Mouse (Mus musculus): ENCODE data around the gene Rxfp3. TPM values are rescaled to one million over a fixed set of nuclear protein-coding genes. Genes with fewer than 3 reads are reported as not detected.
"Not testable (repeated sequence)": the region's sequence is repeated elsewhere in the genome, so short reads cannot be mapped to it uniquely, and the experiment has no call there.

The Rxfp3 gene
- total RNA-seq, 1 experiment from 2014 or later: not detected

DNA sequence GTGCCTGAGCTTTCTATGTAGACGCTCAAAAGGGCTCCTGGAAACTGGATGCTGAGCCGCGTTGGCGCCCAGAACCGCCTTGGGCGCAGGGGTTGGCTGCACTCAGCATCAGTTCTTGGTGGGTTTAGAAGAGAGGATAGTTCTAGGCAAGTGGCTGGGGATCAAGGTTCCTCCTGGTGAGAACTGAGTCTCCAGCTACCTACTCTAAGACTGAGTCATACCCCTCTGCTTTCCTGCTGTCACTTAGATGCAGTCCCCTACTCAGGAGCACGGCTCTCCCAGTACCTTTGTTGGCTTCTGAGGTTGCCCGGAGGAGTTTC is 455 bp downstream of the Rxfp3 start:
- ATAC-seq (replicated peaks; ENCODE audit: insufficient number of reproducible peaks, low FRiP score, low TSS enrichment, poor library complexity, severe bottlenecking): no peak

DNA sequence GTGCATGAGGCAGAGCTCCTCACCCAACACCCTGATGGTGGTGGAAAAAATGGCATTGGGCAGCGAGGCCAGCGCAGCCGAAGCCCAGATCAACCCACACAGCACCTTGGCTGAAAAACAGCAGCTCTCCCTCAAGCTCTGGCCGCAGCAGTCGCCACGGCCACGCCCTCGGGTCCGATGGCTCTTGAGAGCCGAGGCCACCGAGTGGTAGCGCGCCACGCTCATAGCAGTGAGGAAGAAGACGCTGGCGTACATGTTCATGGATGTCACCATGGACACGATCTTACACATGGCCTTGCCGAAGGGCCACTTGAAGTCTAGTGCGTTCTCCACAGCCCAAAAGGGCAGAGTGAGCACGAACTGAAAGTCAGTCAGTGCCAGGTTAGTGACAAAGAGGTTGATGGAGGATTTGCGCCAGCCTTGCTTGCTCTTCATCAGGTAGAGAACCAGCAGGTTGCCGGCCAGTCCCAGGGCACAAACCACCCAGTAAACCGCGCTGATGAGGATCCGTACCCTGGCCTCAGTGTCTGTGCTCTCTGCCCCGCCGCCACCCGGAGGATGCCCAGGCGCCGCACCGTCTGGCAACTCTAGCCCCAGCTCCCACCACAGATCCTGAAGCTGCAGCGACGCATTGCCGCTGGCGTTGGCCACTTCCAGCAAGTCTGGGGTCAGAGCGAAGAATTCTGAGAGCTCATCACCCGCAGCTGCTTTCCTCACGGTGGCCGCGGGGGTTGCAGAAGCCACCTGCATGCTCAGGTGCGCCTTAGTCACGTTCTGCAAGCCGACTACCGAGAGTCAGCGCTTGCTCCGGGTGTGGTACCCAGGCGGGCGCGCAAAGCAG is 1.0 kb downstream of the Rxfp3 start:
- ATAC-seq (replicated peaks; ENCODE audit: insufficient number of reproducible peaks, low FRiP score, low TSS enrichment, poor library complexity, severe bottlenecking): no peak

DNA sequence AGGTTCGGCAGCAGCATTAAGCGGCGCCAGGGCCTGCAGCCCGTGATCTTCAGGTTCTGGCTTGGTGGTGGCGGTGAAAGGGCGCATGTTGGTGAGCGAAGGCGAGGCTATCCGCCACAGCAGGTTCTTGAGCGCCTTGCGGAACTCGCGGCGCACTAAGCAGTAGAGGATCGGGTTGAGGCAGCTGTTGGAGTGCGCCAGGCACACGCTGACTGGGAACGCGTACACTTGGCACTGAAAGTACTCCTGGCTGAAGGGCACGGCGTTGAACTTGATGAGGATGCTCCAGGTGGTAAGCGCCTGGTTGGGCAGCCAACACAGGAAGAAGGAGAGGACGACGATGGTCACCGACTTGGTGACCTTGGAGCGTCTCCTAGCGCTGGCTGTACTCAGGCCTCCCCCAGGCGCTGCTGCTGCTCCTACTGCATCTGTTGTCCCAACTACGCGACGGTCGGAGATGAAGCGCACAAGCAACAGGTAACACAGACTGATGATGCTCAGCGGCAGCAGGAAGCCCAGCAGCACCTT is 1.8 kb downstream of the Rxfp3 start:
- ATAC-seq (replicated peaks; ENCODE audit: insufficient number of reproducible peaks, low FRiP score, low TSS enrichment, poor library complexity, severe bottlenecking): no peak

DNA sequence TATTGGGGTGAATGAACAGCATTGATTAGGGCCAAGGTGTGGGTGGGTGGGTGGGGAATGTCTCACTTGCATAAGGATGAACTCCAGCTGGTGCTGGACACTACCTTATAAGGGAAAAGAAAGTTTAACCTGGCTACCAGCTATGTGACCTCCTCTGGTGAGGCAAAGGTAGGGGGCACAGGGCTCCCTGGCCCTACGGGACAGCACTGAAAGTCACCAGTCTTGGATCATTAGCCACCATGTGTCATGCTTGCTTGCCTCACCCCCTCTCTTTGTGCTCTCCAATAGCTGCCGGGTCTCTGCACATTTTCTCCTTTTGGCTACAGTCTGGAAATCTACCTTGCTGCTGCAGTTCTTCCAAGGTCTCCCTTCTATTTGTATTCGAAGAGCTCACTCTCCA is 7.6 kb downstream of the Rxfp3 start:
- ATAC-seq (replicated peaks; ENCODE audit: insufficient number of reproducible peaks, low FRiP score, low TSS enrichment, poor library complexity, severe bottlenecking): no peak

DNA sequence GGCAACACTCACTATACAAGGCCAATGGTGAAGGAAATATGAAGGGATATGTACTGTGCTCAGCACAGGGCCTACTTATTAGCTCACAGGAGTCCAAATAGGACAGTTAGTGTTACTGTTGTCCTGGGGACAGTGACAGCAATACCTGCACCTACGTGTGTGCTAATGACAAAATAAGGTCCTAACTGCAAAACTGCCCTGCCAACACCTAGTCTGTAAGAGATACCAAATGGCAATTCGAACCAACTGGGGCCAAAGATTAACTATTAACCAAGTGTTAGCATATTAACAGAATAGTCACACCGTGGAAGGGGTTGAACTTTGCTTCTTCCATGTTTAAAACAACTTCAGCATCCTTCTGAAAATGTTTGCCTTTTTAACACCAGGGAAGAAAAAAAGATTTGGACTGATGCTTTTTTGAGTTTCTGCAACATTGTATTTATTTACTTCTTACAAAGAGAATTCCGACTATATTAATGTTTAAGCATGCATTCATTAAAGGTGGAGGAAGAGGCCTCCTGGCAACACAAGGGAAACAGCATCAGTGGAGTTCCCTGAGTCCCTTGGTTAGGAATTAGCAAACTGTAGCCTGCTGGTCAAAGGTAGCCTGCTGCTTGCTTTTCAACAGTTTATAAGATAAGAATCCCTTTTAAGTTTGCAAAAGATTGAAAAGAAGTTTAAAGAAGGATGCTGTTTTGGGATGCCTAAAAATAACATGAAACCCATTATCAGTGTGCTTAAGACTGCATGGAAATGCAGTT is 10.8 kb downstream of the Rxfp3 start:
- ATAC-seq (replicated peaks; ENCODE audit: insufficient number of reproducible peaks, low FRiP score, low TSS enrichment, poor library complexity, severe bottlenecking): no peak

DNA sequence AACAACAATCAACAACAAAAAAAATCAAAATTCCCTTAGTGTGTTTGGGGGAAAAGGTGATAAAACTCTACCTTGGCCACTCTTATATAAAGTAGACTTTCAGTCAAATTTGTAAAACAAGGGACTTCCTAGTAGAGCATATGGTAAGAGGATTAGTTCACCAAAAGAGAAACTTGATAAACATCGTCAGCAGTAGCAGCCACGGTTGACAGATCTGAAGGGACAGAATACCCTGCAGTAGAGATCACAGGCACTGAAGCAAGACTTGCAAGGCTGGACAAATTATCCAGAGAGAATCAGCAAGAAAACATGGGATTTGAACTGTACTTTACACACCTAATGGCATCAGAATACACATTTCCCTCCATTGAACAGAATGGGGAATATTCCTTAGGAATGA is 22.9 kb downstream of the Rxfp3 start:
- ATAC-seq (replicated peaks; ENCODE audit: insufficient number of reproducible peaks, low FRiP score, low TSS enrichment, poor library complexity, severe bottlenecking): no peak

DNA sequence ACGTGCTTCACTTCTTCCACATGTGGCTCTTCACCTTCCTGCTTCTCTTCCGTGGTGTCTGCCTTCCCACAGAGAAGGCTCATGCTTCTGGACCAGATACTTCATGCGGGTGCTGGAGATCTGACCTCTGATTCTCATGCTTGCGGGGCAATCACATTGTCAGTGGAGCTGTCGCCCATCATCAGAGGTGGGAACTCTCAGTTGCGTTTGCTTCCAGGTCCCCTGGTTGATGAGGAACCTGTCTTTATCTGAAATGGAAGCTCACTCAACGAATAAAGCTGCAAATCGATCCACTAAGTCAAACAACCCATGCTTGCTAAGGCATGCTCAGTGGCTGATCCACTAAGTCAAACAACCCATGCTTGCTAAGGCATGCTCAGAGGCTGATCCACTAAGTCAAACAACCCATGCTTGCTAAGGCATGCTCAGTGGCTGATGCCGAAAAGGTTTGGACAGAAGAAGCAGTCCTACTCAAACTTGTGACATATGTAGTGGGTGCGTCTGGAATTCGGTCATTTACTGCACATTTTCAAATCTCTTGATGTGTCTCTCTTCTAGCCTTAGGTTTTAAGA is 26.7 kb downstream of the Rxfp3 start:
- ATAC-seq (replicated peaks; ENCODE audit: insufficient number of reproducible peaks, low FRiP score, low TSS enrichment, poor library complexity, severe bottlenecking): no peak

DNA sequence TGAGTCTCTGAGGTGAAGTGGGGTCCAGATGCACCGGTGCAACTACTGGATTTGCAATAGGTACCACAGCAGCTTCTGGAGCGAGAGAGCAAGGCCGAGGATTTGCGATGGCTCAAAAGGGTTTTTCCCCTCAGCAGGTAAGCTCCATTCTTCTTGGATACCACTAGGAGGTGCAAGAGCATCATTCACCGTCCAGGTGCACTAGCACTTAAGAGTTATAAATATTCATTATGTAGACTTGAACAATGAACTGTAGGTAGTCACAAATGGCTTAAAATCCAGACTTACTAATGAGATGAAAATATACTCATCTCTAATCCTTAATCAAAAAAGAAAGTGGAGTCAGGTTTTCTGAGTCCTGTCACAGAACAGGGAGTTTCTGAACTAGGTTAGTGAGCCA is 29.0 kb downstream of the Rxfp3 start:
- no peak for ATAC-seq (replicated peaks; ENCODE audit: insufficient number of reproducible peaks, low FRiP score, low TSS enrichment, poor library complexity, severe bottlenecking)

DNA sequence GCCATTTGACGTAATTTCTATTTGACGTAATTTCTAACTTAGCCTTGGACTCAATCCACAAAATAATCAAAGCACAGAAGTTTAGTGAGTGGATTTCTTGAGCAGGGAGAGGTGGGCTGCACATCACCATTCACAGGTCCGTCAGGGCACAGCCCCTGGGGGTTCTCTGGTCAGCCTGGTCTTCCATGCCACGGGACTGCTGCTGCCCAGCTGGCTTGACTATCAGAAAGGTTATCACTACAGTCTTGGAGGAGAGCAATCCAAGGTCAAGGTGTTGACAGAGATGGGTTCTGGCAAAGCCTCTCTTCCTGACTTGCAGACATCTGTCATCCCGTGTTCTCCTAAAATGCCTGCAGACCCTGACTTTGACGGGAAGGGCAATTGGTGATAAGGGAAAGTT is 33.1 kb downstream of the Rxfp3 start:
- ATAC-seq (replicated peaks; ENCODE audit: insufficient number of reproducible peaks, low FRiP score, low TSS enrichment, poor library complexity, severe bottlenecking): no peak

DNA sequence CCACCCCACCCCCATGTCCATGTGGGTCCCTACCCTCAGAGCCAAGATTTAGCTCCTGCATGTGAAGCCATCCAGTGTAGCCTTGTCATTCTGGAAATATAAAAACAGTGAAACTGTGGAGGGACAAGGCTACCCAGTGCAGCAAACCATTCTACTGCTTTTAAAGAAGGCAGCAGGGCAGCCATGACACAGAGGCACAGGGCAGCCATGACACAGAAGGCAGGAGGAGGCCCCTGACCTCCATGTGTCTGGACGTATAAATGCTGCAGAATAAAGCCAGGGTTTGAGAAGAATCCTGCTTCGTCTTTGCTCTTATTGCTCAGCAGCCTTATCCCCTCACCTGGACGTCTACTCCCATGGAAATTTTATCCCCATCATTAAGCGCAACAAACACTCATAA is 34.0 kb downstream of the Rxfp3 start:
- ATAC-seq (replicated peaks; ENCODE audit: insufficient number of reproducible peaks, low FRiP score, low TSS enrichment, poor library complexity, severe bottlenecking): no peak

DNA sequence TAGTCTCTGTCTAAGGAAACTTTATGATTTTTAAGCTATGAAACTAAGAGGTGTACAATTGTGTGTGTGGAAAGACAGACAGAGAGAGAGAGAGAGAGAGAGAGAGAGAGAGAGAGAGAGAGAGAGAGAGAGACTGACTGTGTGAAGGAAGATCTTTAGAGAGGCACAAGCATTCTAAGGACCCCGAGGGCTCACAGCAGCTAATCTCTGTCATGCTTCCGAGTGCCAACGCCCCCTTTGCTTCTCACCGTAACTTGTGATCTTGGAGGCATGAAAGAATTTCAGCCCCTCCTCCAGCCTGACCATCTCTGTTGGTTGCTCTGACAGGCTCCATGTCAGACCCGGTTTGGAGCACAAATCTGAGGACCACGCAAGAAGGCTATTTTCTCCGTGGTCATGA is 37.4 kb downstream of the Rxfp3 start, which contains the start of gene Slc45a2:
TSS of gene Slc45a2 (plus strand) at position 301 of the 400 bp plus-strand sequence.
- no peak for ATAC-seq (replicated peaks; ENCODE audit: insufficient number of reproducible peaks, low FRiP score, low TSS enrichment, poor library complexity, severe bottlenecking)

DNA sequence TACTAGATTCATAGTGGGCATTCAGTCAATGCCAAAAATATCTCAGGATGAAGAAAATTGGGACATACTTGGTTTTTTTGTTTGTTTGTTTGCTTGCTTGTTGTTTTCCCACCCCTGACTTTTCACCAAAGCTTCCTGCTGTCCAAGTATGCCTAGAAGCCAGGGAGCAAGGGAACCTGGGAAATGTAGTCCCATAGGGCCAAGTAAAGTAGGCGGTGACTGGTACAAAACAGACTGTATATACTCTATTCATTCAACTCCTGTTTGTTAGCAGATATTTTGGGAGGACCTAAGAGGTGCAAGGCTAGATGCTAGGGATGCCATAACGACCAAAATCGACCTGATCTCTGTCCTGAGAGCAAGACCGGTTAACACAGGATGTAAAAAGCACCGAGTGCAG is 38.0 kb downstream of the Rxfp3 start:
- no peak for ATAC-seq (replicated peaks; ENCODE audit: insufficient number of reproducible peaks, low FRiP score, low TSS enrichment, poor library complexity, severe bottlenecking)

DNA sequence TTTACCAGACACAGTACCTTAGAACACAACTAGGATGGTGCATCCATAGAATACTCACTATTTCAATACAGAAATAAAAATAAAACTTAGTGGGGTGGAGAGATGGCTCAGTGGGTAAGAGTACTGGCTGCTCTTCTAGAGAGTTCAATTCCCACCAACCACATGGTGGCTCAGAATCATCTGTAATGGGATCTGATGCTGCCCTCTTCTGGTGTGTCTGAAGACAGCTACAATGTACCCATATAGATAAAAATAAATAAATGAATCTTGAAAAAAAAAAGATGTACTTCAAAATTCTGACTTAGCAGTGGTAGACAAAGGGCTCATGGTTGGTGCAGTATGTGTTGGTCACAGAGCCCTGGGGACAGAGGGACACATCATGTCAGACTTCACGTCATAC is 46.2 kb downstream of the Rxfp3 start:
- ATAC-seq (replicated peaks; ENCODE audit: insufficient number of reproducible peaks, low FRiP score, low TSS enrichment, poor library complexity, severe bottlenecking): no peak

DNA sequence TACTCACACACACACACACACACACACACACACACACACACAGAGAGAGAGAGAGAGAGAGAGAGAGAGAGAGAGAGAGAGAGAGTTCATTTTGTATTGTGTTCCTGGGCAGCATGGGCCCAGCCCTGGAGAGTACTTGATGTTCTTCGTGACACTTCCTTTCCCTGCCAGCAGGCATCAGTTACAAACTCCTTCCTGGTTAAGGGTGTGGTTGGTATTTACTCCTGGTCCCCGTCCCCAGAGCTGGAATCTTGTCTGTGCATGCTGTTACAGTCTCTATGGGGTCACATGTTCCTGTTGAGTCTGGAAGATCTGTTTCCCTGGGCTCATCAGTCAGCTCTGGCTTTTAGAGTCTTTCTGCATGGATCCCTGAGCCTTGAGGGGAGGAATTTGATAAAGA is 47.4 kb downstream of the Rxfp3 start:
- ATAC-seq (replicated peaks; ENCODE audit: insufficient number of reproducible peaks, low FRiP score, low TSS enrichment, poor library complexity, severe bottlenecking): no peak

DNA sequence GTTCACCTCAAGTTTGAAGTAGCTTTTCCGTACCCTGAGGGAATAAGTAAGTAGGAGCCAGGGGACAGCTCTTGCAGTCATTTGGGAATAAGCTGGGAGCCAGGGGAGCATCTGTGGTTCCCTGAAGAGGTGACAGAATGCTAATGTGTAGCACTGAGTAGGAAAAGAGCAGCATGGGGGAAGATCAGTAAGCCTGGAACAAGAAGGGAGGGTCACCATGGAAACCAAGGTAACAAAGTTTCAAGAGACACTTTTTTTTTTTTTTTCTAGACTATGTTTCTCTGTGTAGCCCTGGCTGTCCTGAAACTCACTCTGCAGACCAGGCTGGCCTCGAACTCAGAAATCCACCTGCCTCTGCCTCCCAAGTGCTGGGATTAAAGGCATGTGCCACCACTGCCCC is 51.3 kb downstream of the Rxfp3 start:
- not testable (repeated sequence) for ATAC-seq (replicated peaks; ENCODE audit: insufficient number of reproducible peaks, low FRiP score, low TSS enrichment, poor library complexity, severe bottlenecking)

DNA sequence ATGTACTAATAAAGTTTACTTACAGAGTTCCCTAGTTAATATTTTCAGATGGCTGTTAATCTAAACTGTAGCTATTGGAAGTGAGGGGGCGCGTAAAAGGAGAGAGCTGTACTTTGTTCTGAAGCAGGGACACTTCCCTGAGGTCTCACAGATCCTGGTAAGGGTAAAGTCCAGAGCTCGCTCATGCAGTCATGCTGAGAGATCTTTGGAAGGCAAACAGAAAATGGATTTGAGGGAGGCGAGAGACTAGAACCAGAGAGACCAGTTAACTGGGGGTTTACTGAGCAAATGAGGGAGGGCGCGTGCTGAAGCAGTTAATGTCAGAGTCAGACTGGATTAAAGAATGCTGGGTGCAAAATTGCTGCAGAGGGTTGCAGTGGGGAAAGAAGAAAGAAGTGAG is 52.0 kb downstream of the Rxfp3 start:
- no peak for ATAC-seq (replicated peaks; ENCODE audit: insufficient number of reproducible peaks, low FRiP score, low TSS enrichment, poor library complexity, severe bottlenecking)

Measured in monocyte, adult 5-6 weeks (primary cell).